Mouse (Mus musculus) heart, adult 2 months (tissue): ENCODE measurements around the gene Cenpj. TPM values are rescaled to one million over a fixed set of nuclear protein-coding genes. Genes with fewer than 3 reads are reported as not detected.

ENCODE experiments used
- DNase-seq, 2 experiments: peaks; one replicate each; pipeline ENCODE4 v3.0.0; 2021
- H3K27ac ChIP-seq: fragments of 200-600 bp; 2 replicates; pipeline ENCODE4 v1.8.1; 2022
- H3K27me3 ChIP-seq: fragments of 200-500 bp; 2 replicates; pipeline ENCODE4 v1.6.1; 2012; ENCODE audit warnings: mild to moderate bottlenecking, low read length, inconsistent platforms, mixed read lengths; ENCODE audit not compliant: control insufficient read depth, insufficient read depth
- H3K36me3 ChIP-seq: fragments of 200-500 bp; 2 replicates; pipeline ENCODE4 v1.6.1; 2012; ENCODE audit warnings: low read length, inconsistent platforms; ENCODE audit not compliant: control insufficient read depth, insufficient read depth
- H3K4me1 ChIP-seq: fragments of 200-500 bp; 2 replicates; pipeline ENCODE4 v1.6.1; 2011; ENCODE audit warnings: low read length; ENCODE audit not compliant: control insufficient read depth, insufficient read depth
- H3K4me3 ChIP-seq: fragments of 200-600 bp; 2 replicates; pipeline ENCODE4 v1.8.1; 2022
- H3K79me2 ChIP-seq: fragments of 200-500 bp; replicated peaks from 2 replicates; pipeline ENCODE4 v1.6.1; 2012; ENCODE audit warnings: mild to moderate bottlenecking, inconsistent platforms, low read length, moderate library complexity, mixed read lengths; ENCODE audit not compliant: control insufficient read depth, insufficient read depth
- H3K9ac ChIP-seq: fragments of 200-500 bp; 2 replicates; pipeline ENCODE4 v1.6.1; 2012; ENCODE audit warnings: low read depth, mild to moderate bottlenecking, control low read depth, inconsistent platforms, low read length, mixed read lengths
- CTCF ChIP-seq: fragments of 200-600 bp; IDR thresholded peaks from 2 replicates; pipeline ENCODE4 v1.8.1; 2022; ENCODE audit warnings: antibody characterized with exemption, mild to moderate bottlenecking, moderate library complexity
- EP300 ChIP-seq: fragments of 200-500 bp; IDR thresholded peaks from 2 replicates; pipeline ENCODE4 v1.6.1; 2011; ENCODE audit warnings: low read depth, low read length, control low read depth; ENCODE audit not compliant: insufficient read depth
- POLR2A ChIP-seq: fragments of 200-500 bp; IDR thresholded peaks from 2 replicates; pipeline ENCODE4 v1.6.1; 2011; ENCODE audit warnings: mild to moderate bottlenecking, low read depth, low read length, control low read depth; ENCODE audit not compliant: insufficient read depth
- WGBS: fragments of 180-500 bp; shearing (Covaris S2); methylation state at CpG from one replicate; pipeline ENCODE4 v1.1.7; 2018; 5-methylcytosine and 5-hydroxymethylcytosine counted together
- intact Hi-C: fragments of 180-260 bp; cut with DNase I; formaldehyde crosslinking; loops from one replicate; pipeline ENCODE4 v1.15.1; 2025
- long read RNA-seq: library from polyadenylated mRNA; stranded (forward); transcript quantifications from one replicate; pipeline ENCODE4 v2.0.0, GENCODE M21; 2021
- polyA plus RNA-seq: library from polyadenylated mRNA; depleted of rRNA; stranded (reverse); fragments of >200 nt; gene quantifications from 2 replicates; pipeline ENCODE4 v1.2.3, GENCODE M21; 2012; rRNA removed
- total RNA-seq, 2 experiments: library from RNA; stranded (reverse); gene quantifications; 2 replicates each; pipeline ENCODE4 v1.2.3; 2021

Cenpj gene
- total RNA-seq (1 to 10 TPM; 3.2 to 4.5 TPM), polyA plus RNA-seq (1.1 and 2.0 TPM in 2 replicates)
- long read RNA-seq, partial matches to known transcripts, result 2 of 3 reads
- long read RNA-seq, other reads (novel, unspliced or antisense), result 1 of 3 reads

GRCm38 (mm10) chr14:56575416-56575815, at the start of gene Cenpj, which contains the start of gene Parp4:
Gene Cenpj (minus strand): TSS chr14:56575425.
Gene Parp4 (plus strand): TSS chr14:56575619.
- Histone ChIP-seq H3K27ac (peak within 1 kb of the TSS; percentile 67), H3K36me3 (0 out of 2 replicates have a peak, but pooled peaks cover 2% of the 10 kb centered on the region), H3K4me3 (peak within 1 kb of the TSS; percentile 76), H3K79me2 (no peaks in the 10 kb centered on the region; the same call in 1 of the 2 replicates), H3K4me1 (peaks cover 2% of the 10 kb centered on the region), H3K27me3 (no peaks in the 10 kb centered on the region), H3K9ac (peak within 1 kb of the TSS; percentile 91)
- TF ChIP-seq POLR2A (peak; percentile 71), CTCF (no peak; the same call in 1 of the 2 replicates), EP300 (0 out of 2 replicates have a peak, but pooled peaks have one; percentile 37)
- WGBS, result under 1% methylated on average over 24 of the region's 24 CpGs
- peak; percentile 92 to 95 for DNase-seq
- intact Hi-C loops, result loop anchor here (5.0 to 10.0 kb wide), 2 partner anchors 92 to 199 kb away; partner anchors contain the start of genes Mphosph8 and Pspc1

- Histone ChIP-seq H3K4me1 (no peaks in the 10 kb centered on the region), H3K27ac (no peak overlapping the region), H3K79me2 (no peaks in the 10 kb centered on the region), H3K9ac (no peak overlapping the region), H3K4me3 (no peak overlapping the region), H3K27me3 (no peaks in the 10 kb centered on the region), H3K36me3 (peaks cover 4% of the 10 kb centered on the region)
- TF ChIP-seq POLR2A (no peak), CTCF (no peak), EP300 (0 out of 2 replicates have a peak, but pooled peaks have one; percentile 27)
- intact Hi-C loops, result no loop called here
- 89% methylated on average over 8 of the region's 8 CpGs for WGBS
- peak in 1 of 2 experiments; percentile 10 for DNase-seq
Observed at GRCm38 (mm10) chr14:56620425-56620824, 45.2 kb upstream of the Cenpj start.

- no peak for DNase-seq
- intact Hi-C loops, result loop anchor here (10.0 kb wide), 1 partner anchor 337 kb away; no protein-coding TSS in a partner anchor
- WGBS, result 85% methylated on average over 1 of the region's 1 CpGs
- TF ChIP-seq POLR2A (no peak), CTCF (no peak), EP300 (no peak)
- Histone ChIP-seq H3K4me1 (no peaks in the 10 kb centered on the region), H3K27me3 (no peaks in the 10 kb centered on the region), H3K36me3 (peaks cover 8% of the 10 kb centered on the region), H3K4me3 (no peak overlapping the region), H3K79me2 (no peaks in the 10 kb centered on the region), H3K9ac (no peak overlapping the region), H3K27ac (no peak overlapping the region)
Observed at GRCm38 (mm10) chr14:56617470-56617869, 42.2 kb upstream of the Cenpj start.

- 94% methylated on average over 3 of the region's 3 CpGs for WGBS
- H3K36me3 ChIP-seq, result peaks cover 8% of the 10 kb centered on the region
Observed at GRCm38 (mm10) chr14:56613212-56613611, 38.0 kb upstream of the Cenpj start.

GRCm38 (mm10) chr14:56605136-56605535, 29.9 kb upstream of the Cenpj start:
- Histone ChIP-seq H3K27ac (no peak overlapping the region), H3K9ac (no peak overlapping the region), H3K79me2 (no peaks in the 10 kb centered on the region), H3K36me3 (0 out of 2 replicates have a peak, but pooled peaks cover 3% of the 10 kb centered on the region), H3K4me1 (no peaks in the 10 kb centered on the region), H3K4me3 (no peak overlapping the region), H3K27me3 (no peaks in the 10 kb centered on the region)
- TF ChIP-seq POLR2A (no peak), CTCF (no peak), EP300 (no peak)
- intact Hi-C loops, result no loop called here
- WGBS, result 93% methylated on average over 4 of the region's 4 CpGs
- DNase-seq, result no peak

More at GRCm38 (mm10) chr14:56613212-56613611, 38.0 kb upstream of the Cenpj start:
- DNase-seq, result no peak
- H3K9ac ChIP-seq, result no peak overlapping the region
- intact Hi-C loops, result loop anchor here (10.0 kb wide), 1 partner anchor 342 kb away; no protein-coding TSS in a partner anchor
- no peak overlapping the region for H3K4me3 ChIP-seq
- no peaks in the 10 kb centered on the region for H3K79me2 ChIP-seq
- H3K4me1 ChIP-seq, result no peaks in the 10 kb centered on the region
- TF ChIP-seq CTCF (no peak), EP300 (no peak), POLR2A (no peak)
- H3K27me3 ChIP-seq, result no peaks in the 10 kb centered on the region
- H3K27ac ChIP-seq, result no peak overlapping the region

GRCm38 (mm10) chr14:56604438-56604837, 29.2 kb upstream of the Cenpj start:
- intact Hi-C loops, result no loop called here
- Histone ChIP-seq H3K4me1 (no peaks in the 10 kb centered on the region), H3K9ac (no peak overlapping the region), H3K79me2 (no peaks in the 10 kb centered on the region), H3K4me3 (no peak overlapping the region), H3K27ac (no peak overlapping the region), H3K36me3 (0 out of 2 replicates have a peak, but pooled peaks cover 3% of the 10 kb centered on the region), H3K27me3 (no peaks in the 10 kb centered on the region)
- DNase-seq, result no peak
- 89% methylated on average over 5 of the region's 5 CpGs for WGBS
- TF ChIP-seq CTCF, result no peak
